ENCODE assay signal across 9 mouse cellular contexts in the genomic region with DNA sequence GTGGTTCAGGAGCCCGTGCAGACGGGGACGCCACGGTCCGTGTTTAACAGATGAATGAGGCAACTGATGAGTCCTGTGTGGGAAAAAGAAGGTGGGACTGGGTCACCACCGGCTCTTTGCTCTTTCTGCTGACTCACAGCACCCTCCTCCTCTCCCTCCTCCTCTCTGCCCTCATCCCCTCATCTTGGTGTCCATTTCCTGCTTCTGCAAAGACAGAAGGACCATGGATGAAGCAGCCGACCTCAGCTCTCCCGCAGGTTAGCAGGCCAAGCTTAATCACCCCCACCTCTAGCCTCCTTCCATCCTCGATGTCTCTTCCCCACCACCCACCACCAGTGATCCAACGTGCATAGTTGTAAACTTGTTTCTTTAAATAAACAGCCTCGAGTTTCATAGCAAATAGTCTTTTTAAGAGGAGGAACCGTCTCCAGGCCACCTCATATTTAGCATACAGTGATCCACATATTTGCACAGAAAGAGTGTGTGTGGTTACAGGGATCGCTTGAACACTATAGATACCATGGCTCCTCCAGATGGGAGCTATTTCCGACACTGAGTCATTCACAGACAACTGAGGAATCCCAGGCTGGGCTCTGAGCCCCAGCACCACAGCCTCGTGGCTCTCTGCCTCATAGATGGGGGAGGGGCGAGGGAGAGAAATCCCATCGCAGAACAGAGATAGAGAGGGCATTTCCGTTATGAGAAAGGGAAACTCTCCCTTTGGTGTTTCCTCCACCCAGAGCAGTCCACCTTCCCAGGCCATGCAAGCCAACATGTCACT. TPM values are rescaled to one million over a fixed set of nuclear protein-coding genes. Genes with fewer than 3 reads are reported as not detected.
A peak's percentile ranks its signal among the peaks of the same experiment; 100 is the strongest.
DNase-seq lines count a peak whose midpoint lies in the region; ATAC-seq lines count a peak whose summit lies in the region.
"Had no signal": no experiment of that assay in that cellular context is flagged by ENCODE, and none has a peak within 500 bp of the region (broad histone marks: within the 10 kb centered on the region; RNA-seq: fewer than 3 reads in every experiment).

No protein-coding gene starts in this region.

- H3K4me1 ChIP-seq in embryonic facial prominence, embryonic 15.5 days, result peaks cover 15% of the 10 kb centered on the region
- peaks cover 26% of the 10 kb centered on the region for H3K4me1 ChIP-seq in midbrain, embryonic 10.5 days

- no peaks in the 10 kb centered on the region for H3K36me3 ChIP-seq in embryonic facial prominence, embryonic 15.5 days
- peaks cover 26% of the 10 kb centered on the region for H3K36me3 ChIP-seq in midbrain, embryonic 10.5 days
- H3K36me3 ChIP-seq: hindbrain, embryonic 15.5 days had no signal

- H3K9me3 ChIP-seq in embryonic facial prominence, embryonic 15.5 days (replicated peaks), result no peaks in the 10 kb centered on the region
- H3K9me3 ChIP-seq in midbrain, embryonic 10.5 days (replicated peaks), result no peaks in the 10 kb centered on the region
- H3K9me3 ChIP-seq: hindbrain, embryonic 15.5 days had no signal

- peak; percentile 69 for DNase-seq in layer of hippocampus, adult 11-12 months (ENCODE audit: low spot score)
- no peak for DNase-seq in layer of hippocampus, adult 9-10 months (ENCODE audit: low spot score)
- DNase-seq in heart, postnatal 36 days, result peak; percentile 22 to 39
- DNase-seq in lung, postnatal 10 days, result peak; percentile 84
- no peak for DNase-seq in thymus, postnatal 36 days
- DNase-seq in midbrain, embryonic 10.5 days (ENCODE audit: low spot score), result no peak
- DNase-seq in T-cell, adult 2 months (ENCODE audit: low spot score), result no peak

- H3K9ac ChIP-seq in embryonic facial prominence, embryonic 15.5 days, result no peak overlapping the region
- H3K9ac ChIP-seq: hindbrain, embryonic 15.5 days had no signal

- 59% methylated on average over 18 of the region's 18 CpGs for WGBS in embryonic facial prominence, embryonic 15.5 days
- WGBS in midbrain, embryonic 10.5 days, result 82% methylated on average over 18 of the region's 18 CpGs

- ATAC-seq in embryonic facial prominence, embryonic 15.5 days (ENCODE audit: insufficient number of reproducible peaks, low FRiP score, low TSS enrichment, low read depth), result 0 out of 2 replicates have a peak, but pooled peaks have one; percentile 39

- H3K4me3 ChIP-seq in embryonic facial prominence, embryonic 15.5 days (replicated peaks), result no peak overlapping the region
- no peak overlapping the region for H3K4me3 ChIP-seq in midbrain, embryonic 10.5 days
- H3K4me3 ChIP-seq: hindbrain, embryonic 15.5 days had no signal

- intact Hi-C loops in heart, postnatal 36 days (cut with DNase I), result no loop called here

- no peaks in the 10 kb centered on the region for H3K27me3 ChIP-seq in embryonic facial prominence, embryonic 15.5 days
- no peaks in the 10 kb centered on the region for H3K27me3 ChIP-seq in midbrain, embryonic 10.5 days (ENCODE audit: low read depth, poor library complexity, severe bottlenecking)
- H3K27me3 ChIP-seq: hindbrain, embryonic 15.5 days had no signal

- no peak overlapping the region for H3K4me2 ChIP-seq in embryonic facial prominence, embryonic 15.5 days (replicated peaks)
- H3K4me2 ChIP-seq: hindbrain, embryonic 15.5 days had no signal

- H3K27ac ChIP-seq in embryonic facial prominence, embryonic 15.5 days (replicated peaks), result no peak overlapping the region; the same call in 1 of the 2 replicates
- no peak overlapping the region for H3K27ac ChIP-seq in midbrain, embryonic 10.5 days (replicated peaks)
- H3K27ac ChIP-seq: hindbrain, embryonic 15.5 days had no signal

RNA-seq across cellular contexts. Expression of a gene that starts 58.6 kb away (rescaled TPM):
- 7.7 and 8.2 TPM in 2 replicates for polyA plus RNA-seq in embryonic facial prominence, embryonic 15.5 days (2015; fragmentation: Nextera tagmentation; extraction: Ambion mirVana)
- 1 to 10 TPM; 2.3 to 3.3 TPM for total RNA-seq in heart, postnatal 36 days (2021)
- 9.9 and 15.3 TPM in 2 replicates for polyA plus RNA-seq in midbrain, embryonic 10.5 days (2016; fragmentation: Nextera tagmentation; extraction: Ambion mirVana)

Comparison
In these comparisons a context has a peak if more than half of its experiments do, and no peak if none do; other contexts are left out.
1. DNase-seq: peak in layer of hippocampus, adult 11-12 months (single experiment), heart, postnatal 36 days (2 of 2) and lung, postnatal 10 days (single experiment); none in layer of hippocampus, adult 9-10 months (single experiment), thymus, postnatal 36 days (0 of 2), midbrain, embryonic 10.5 days (single experiment) and T-cell, adult 2 months (single experiment).